Mouse (Mus musculus) G1E (cell line): ENCODE data around the gene Slc35b1. TPM values are rescaled to one million over a fixed set of nuclear protein-coding genes. Genes with fewer than 3 reads are reported as not detected.
A peak's percentile ranks its signal among the peaks of the same experiment; 100 is the strongest.

ENCODE experiments used
- ATAC-seq: 2 replicates; pipeline ENCODE4 v1.8.0; 2016; ENCODE audit warnings: mild to moderate bottlenecking; ENCODE audit not compliant: insufficient number of reproducible peaks, poor library complexity, low FRiP score, severe bottlenecking; ENCODE audit errors: extremely low read depth
- DNase-seq: peaks from one replicate; pipeline ENCODE4 v3.0.0; 2012; ENCODE audit warnings: low spot score
- H3K27me3 ChIP-seq: 2 replicates; pipeline ENCODE4 v1.6.1; 2012; ENCODE audit warnings: mild to moderate bottlenecking, low read length, inconsistent platforms; ENCODE audit not compliant: insufficient read depth
- H3K36me3 ChIP-seq: replicated peaks from 2 replicates; pipeline ENCODE3; 2012; ENCODE audit warnings: mild to moderate bottlenecking, inconsistent platforms
- H3K4me1 ChIP-seq: 2 replicates; pipeline ENCODE4 v1.6.1; 2012; ENCODE audit warnings: low read depth, low read length, inconsistent platforms, mixed read lengths; ENCODE audit not compliant: insufficient read depth
- H3K4me3 ChIP-seq: 2 replicates; pipeline ENCODE4 v1.5.1; 2012; ENCODE audit warnings: low read depth, mild to moderate bottlenecking, inconsistent platforms, low read length, moderate library complexity, mixed read lengths
- H3K9me3 ChIP-seq: replicated peaks from 2 replicates; pipeline ENCODE4 v1.6.1; 2012; ENCODE audit warnings: inconsistent platforms
- CTCF ChIP-seq: IDR thresholded peaks from 2 replicates; pipeline ENCODE4 v1.5.1; 2012; ENCODE audit warnings: low read depth, low read length, inconsistent platforms, mixed read lengths
- GATA1 ChIP-seq: IDR thresholded peaks from 2 replicates; pipeline ENCODE4 v1.6.1; 2012; ENCODE audit warnings: borderline replicate concordance, low read length, inconsistent platforms, mixed read lengths
- GATA2 ChIP-seq: IDR thresholded peaks from 2 replicates; pipeline ENCODE4 v1.6.1; 2012; ENCODE audit warnings: low read depth, low read length, inconsistent platforms, borderline replicate concordance
- POLR2AphosphoS5 ChIP-seq: IDR thresholded peaks from 2 replicates; pipeline ENCODE4 v1.6.1; 2012; ENCODE audit warnings: low read depth, low read length, inconsistent platforms; ENCODE audit not compliant: insufficient replicate concordance
- TAL1 ChIP-seq: conservative IDR thresholded peaks from 2 replicates; pipeline ENCODE4 v1.6.1; 2012; ENCODE audit warnings: low read depth, low read length, inconsistent platforms, mixed read lengths
- polyA plus RNA-seq: library from polyadenylated mRNA; stranded (reverse); fragments of >175 nt; gene quantifications from 2 replicates; pipeline ENCODE4 v1.2.3, GENCODE M21; 2012
- total RNA-seq, 2 experiments: library from RNA; stranded (forward) in 1 of 2; stranded (reverse) in 1 of 2; fragments of 200-1000 nt in 1 of 2; fragments of >200 nt in 1 of 2; fragmentation: Nextera tagmentation in 1 of 2; gene quantifications; 2 replicates each; pipeline ENCODE4 v1.2.3; 2014 to 2017

The Slc35b1 gene
- total and polyA plus RNA-seq, 3 experiments = 4.1 to 50.6 (median 37.5) TPM

DNA sequence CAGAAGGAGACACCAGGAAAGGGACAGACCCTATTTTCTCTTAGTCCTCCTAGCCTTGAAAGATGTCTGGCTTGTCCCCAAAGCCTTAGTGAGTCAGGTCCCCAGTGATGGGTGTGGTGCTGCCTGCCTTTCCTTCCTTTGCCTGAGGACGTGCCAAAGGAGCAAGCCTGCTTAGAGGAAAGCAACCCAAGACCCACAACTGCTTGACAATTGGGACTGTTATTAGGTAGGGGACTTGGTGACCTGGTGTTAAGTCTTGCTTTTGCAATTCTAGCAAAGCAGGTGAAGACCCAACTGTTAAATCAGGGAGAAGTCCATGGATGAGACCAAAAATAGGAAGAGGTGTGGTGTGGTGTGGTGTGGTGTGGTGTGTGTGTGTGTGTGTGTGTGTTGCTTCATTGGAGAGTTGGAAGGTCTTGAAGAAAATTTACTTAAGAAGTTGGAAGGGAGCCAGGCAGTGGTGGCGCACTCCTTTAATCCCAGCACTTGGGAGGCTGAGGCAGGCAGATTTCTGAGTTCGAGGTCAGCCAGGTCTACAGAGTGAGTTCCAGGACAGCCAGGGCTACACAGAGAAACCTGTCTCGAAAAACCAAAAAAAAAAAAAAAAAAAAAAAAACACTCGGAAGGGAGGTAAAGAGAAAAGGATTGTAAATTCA is 1.0 kb upstream of the Slc35b1 start:
- no peak for ATAC-seq
- Histone ChIP-seq H3K9me3 (peaks cover 4% of the 10 kb centered on the region; the same call in 1 of the 2 replicates), H3K36me3 (peaks cover 72% of the 10 kb centered on the region), H3K4me3 (no peak overlapping the region), H3K4me1 (peaks cover 27% of the 10 kb centered on the region), H3K27me3 (no peaks in the 10 kb centered on the region)
- TF ChIP-seq GATA1 = no peak
- no peak for TF ChIP-seq POLR2AphosphoS5
- no peak for DNase-seq

- Histone ChIP-seq H3K4me1 (peaks cover 27% of the 10 kb centered on the region), H3K9me3 (peaks cover 4% of the 10 kb centered on the region; the same call in 1 of the 2 replicates), H3K4me3 (peak overlapping the region; percentile 81), H3K36me3 (peaks cover 72% of the 10 kb centered on the region), H3K27me3 (no peaks in the 10 kb centered on the region)
- no peak for ATAC-seq
- no peak for DNase-seq
- no peak for TF ChIP-seq GATA2
- TF ChIP-seq TAL1 = no peak
- TF ChIP-seq CTCF = no peak
- TF ChIP-seq POLR2AphosphoS5 = no peak
- TF ChIP-seq GATA1 = no peak
Measured at GRCm38 (mm10) chr11:95384004-95384318, 531 bp upstream of the Slc35b1 start.

DNA sequence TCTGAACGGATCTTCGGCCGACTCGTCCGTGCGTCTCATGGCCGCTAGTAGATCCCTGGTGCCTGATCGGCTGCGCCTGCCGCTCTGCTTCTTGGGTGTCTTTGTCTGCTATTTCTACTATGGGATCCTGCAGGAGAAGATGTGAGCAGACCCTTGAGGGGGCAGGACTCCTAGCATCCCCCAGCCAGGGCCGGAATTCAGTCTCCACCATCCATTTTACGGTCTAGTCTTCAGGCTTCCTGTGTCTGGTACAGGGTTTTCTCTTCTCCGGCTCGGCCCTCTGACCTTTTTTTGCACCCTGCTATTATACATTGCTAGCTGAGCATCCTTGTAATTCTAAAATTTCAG is 455 bp downstream of the Slc35b1 start:
- no peak for TF ChIP-seq GATA1
- no peak for TF ChIP-seq GATA2
- TF ChIP-seq POLR2AphosphoS5 = no peak
- no peak for TF ChIP-seq CTCF
- TF ChIP-seq TAL1 = no peak
- H3K4me3 ChIP-seq = peak overlapping the region; percentile 81
- H3K9me3 ChIP-seq = peaks cover 4% of the 10 kb centered on the region; the same call in 1 of the 2 replicates
- H3K36me3 ChIP-seq = peaks cover 72% of the 10 kb centered on the region
- H3K4me1 ChIP-seq = peaks cover 27% of the 10 kb centered on the region
- H3K27me3 ChIP-seq = no peaks in the 10 kb centered on the region
- DNase-seq (no peak), ATAC-seq (no peak)

DNA sequence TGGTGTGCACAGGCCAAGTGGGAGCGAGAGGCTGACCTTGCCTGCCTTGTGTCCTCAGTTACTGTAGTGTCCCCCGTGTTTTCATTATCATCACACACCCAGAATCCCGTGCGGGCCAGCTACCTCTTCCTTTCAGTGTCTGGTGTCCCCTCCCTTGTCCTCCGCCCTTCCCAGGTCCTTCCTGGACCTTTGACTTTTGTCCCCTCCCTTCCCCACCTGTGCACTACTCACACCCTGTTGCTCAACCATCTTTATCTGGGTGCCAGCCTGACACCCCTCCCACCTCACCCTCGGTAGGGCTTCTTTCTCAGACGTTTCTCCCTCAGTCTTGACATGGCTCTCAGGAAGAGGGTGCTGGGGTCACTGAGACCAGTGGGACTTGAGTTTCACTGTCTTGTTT is 2.9 kb downstream of the Slc35b1 start:
- H3K27me3 ChIP-seq = no peaks in the 10 kb centered on the region
- TF ChIP-seq TAL1 (no peak), GATA1 (no peak), POLR2AphosphoS5 (no peak)
- DNase-seq (no peak), ATAC-seq (no peak)
- no peak overlapping the region for H3K4me3 ChIP-seq
- H3K4me1 ChIP-seq = peaks cover 27% of the 10 kb centered on the region
- H3K9me3 ChIP-seq = peaks cover 4% of the 10 kb centered on the region; the same call in 1 of the 2 replicates
- peaks cover 72% of the 10 kb centered on the region for H3K36me3 ChIP-seq

- Histone ChIP-seq H3K27me3 (no peaks in the 10 kb centered on the region), H3K36me3 (peaks cover 75% of the 10 kb centered on the region), H3K4me3 (no peak overlapping the region), H3K4me1 (peaks cover 21% of the 10 kb centered on the region), H3K9me3 (no peaks in the 10 kb centered on the region)
- DNase-seq (no peak), ATAC-seq (no peak)
- TF ChIP-seq GATA2 (no peak), POLR2AphosphoS5 (no peak), TAL1 (no peak), GATA1 (no peak), CTCF (no peak)
Measured at GRCm38 (mm10) chr11:95389006-95389405, 4.5 kb downstream of the Slc35b1 start.

GRCm38 (mm10) chr11:95390420-95390819 is 5.9 kb downstream of the Slc35b1 start:
- no peaks in the 10 kb centered on the region for H3K9me3 ChIP-seq
- H3K27me3 ChIP-seq = no peaks in the 10 kb centered on the region
- no peak overlapping the region for H3K4me3 ChIP-seq
- H3K4me1 ChIP-seq = peaks cover 18% of the 10 kb centered on the region
- DNase-seq (no peak), ATAC-seq (no peak)
- peaks cover 75% of the 10 kb centered on the region for H3K36me3 ChIP-seq
- no peak for TF ChIP-seq GATA2
- no peak for TF ChIP-seq GATA1
- TF ChIP-seq POLR2AphosphoS5 = no peak
- TF ChIP-seq CTCF = no peak
- TF ChIP-seq TAL1 = no peak

DNA sequence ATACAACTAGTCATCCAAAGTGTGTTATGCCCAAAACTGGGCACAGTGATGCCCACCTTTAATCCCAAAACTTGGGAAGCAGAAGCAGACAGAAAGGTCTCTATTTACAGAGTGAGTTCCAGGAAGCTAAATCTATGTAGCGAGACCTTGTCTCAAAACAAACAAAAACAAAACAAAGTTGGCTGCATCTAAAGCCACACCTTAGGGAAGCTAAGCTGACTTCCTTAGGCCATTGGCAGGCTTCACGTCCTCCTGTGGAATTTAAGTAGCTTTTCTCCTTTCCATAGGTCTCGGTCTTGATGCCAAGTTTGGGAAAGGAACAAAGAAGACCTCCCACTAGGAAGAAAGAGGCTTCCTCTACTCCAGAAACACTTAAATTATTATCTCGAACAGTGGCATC is 6.7 kb downstream of the Slc35b1 start:
- Histone ChIP-seq H3K4me1 (peaks cover 10% of the 10 kb centered on the region), H3K4me3 (no peak overlapping the region), H3K36me3 (peaks cover 72% of the 10 kb centered on the region), H3K27me3 (no peaks in the 10 kb centered on the region; the same call in 1 of the 2 replicates), H3K9me3 (no peaks in the 10 kb centered on the region)
- ATAC-seq (no peak), DNase-seq (no peak)
- no peak for TF ChIP-seq CTCF
- no peak for TF ChIP-seq TAL1
- no peak for TF ChIP-seq GATA1
- TF ChIP-seq GATA2 = no peak
- TF ChIP-seq POLR2AphosphoS5 = no peak
